Mouse (Mus musculus) testis, adult 2 months (tissue): ENCODE measurements at regions not wholly inside any gene's neighbourhood (a gene's known extent, or its start where the extent isn't known, plus 50 kb on each side); places are given as distances from the start of the nearest gene placed in this dataset.

ENCODE experiments used
- CTCF ChIP-seq: fragments of 200-500 bp; IDR thresholded peaks from 2 replicates; pipeline ENCODE4 v1.5.1; 2012; ENCODE audit warnings: low read depth, mild to moderate bottlenecking, inconsistent platforms, low read length, moderate library complexity; ENCODE audit not compliant: control insufficient read depth, insufficient read depth, insufficient replicate concordance
- POLR2A ChIP-seq: fragments of 200-500 bp; IDR thresholded peaks from 2 replicates; pipeline ENCODE4 v1.6.1; 2012; ENCODE audit warnings: low read depth, mild to moderate bottlenecking, inconsistent platforms, low read length, moderate library complexity; ENCODE audit not compliant: control insufficient read depth

- no peak for TF ChIP-seq POLR2A
- no peak for TF ChIP-seq CTCF
Measured at GRCm38 (mm10) chrX:166906602-166907001, 302.5 kb downstream of the Tmsb4x start.
